Mouse (Mus musculus) lung, postnatal 0 days (tissue): ENCODE measurements around the gene Stoml3.

ENCODE experiments used
- CTCF ChIP-seq: IDR thresholded peaks from 2 replicates; pipeline ENCODE4 v1.5.1; 2016; ENCODE audit warnings: antibody characterized with exemption, mild to moderate bottlenecking
- EP300 ChIP-seq: IDR thresholded peaks from 2 replicates; pipeline ENCODE4 v1.6.1; 2016; ENCODE audit warnings: antibody characterized with exemption, mild to moderate bottlenecking, control low read depth

- no peak for TF ChIP-seq CTCF
- TF ChIP-seq EP300: no peak
Observed at GRCm38 (mm10) chr3:53457750-53458149, 30.7 kb upstream of the Stoml3 start.
